Mouse (Mus musculus) hindbrain, embryonic 11.5 days (tissue): Measurements from ENCODE around the gene Lekr1. TPM values are rescaled to one million over a fixed set of nuclear protein-coding genes. Genes with fewer than 3 reads are reported as not detected.

Experiments
- ATAC-seq: fragments of 200-750 bp; cut with Nextera tagmentation; 2 replicates; pipeline ENCODE4 v1.8.0; 2017; ENCODE audit warnings: mild to moderate bottlenecking, moderate TSS enrichment, moderate library complexity; ENCODE audit not compliant: low FRiP score
- DNase-seq: peaks from one replicate; pipeline ENCODE4 v3.0.0-alpha.2; 2015; ENCODE audit warnings: low spot score
- H3K27ac ChIP-seq: fragments of 300-500 bp; sonication (generic); 2 replicates; pipeline ENCODE4 v1.5.1; 2014; ENCODE audit warnings: mild to moderate bottlenecking, low read depth, low read length
- H3K27me3 ChIP-seq: fragments of 300-500 bp; sonication (generic); 2 replicates; pipeline ENCODE4 v1.6.1; 2014; ENCODE audit warnings: mild to moderate bottlenecking, low read length, moderate library complexity, mixed read lengths; ENCODE audit not compliant: control insufficient read depth, insufficient read depth
- H3K36me3 ChIP-seq: fragments of 300-500 bp; sonication (generic); 2 replicates; pipeline ENCODE4 v1.6.1; 2014; ENCODE audit warnings: mild to moderate bottlenecking, low read length, moderate library complexity, mixed read lengths; ENCODE audit not compliant: control insufficient read depth, insufficient read depth
- H3K4me1 ChIP-seq: fragments of 300-500 bp; sonication (generic); replicated peaks from 2 replicates; pipeline ENCODE4 v1.6.1; 2014; ENCODE audit warnings: low read length, mixed read lengths; ENCODE audit not compliant: control insufficient read depth, insufficient read depth
- H3K4me2 ChIP-seq: fragments of 300-500 bp; sonication (generic); replicated peaks from 2 replicates; pipeline ENCODE4 v1.6.1; 2014; ENCODE audit warnings: mild to moderate bottlenecking, low read depth, low read length
- H3K4me3 ChIP-seq: fragments of 300-500 bp; sonication (generic); 2 replicates; pipeline ENCODE4 v1.5.1; 2014; ENCODE audit warnings: low read depth, low read length
- H3K9ac ChIP-seq: fragments of 300-500 bp; sonication (generic); 2 replicates; pipeline ENCODE4 v1.6.1; 2014; ENCODE audit warnings: low read depth, low read length
- H3K9me3 ChIP-seq: fragments of 300-500 bp; sonication (generic); 2 replicates; pipeline ENCODE4 v1.6.1; 2016; ENCODE audit warnings: low read length; ENCODE audit not compliant: control insufficient read depth
- WGBS: fragments of 180-500 bp; shearing (Covaris S2); extraction: QIAGEN DNeasy Blood & Tissue Kit; methylation state at CpG from one replicate; pipeline ENCODE4 v1.1.7; 2014; 5-methylcytosine and 5-hydroxymethylcytosine counted together
- polyA plus RNA-seq: library from polyadenylated mRNA; unstranded; fragments of >200 nt; fragmentation: Nextera tagmentation; extraction: Ambion mirVana; gene quantifications from 2 replicates; pipeline ENCODE4 v1.2.1, GENCODE M21; 2014

The Lekr1 gene
- polyA plus RNA-seq, 1 experiment from 2014 or later, result 7.6 TPM

GRCm38 (mm10) chr3:65629565-65630112 is 36.4 kb upstream of the Lekr1 start:
- no peak for DNase-seq
- H3K27ac ChIP-seq, result no peak overlapping the region
- no peak overlapping the region for H3K9ac ChIP-seq
- no peaks in the 10 kb centered on the region for H3K27me3 ChIP-seq
- no peak overlapping the region for H3K4me3 ChIP-seq
- WGBS, result 90% methylated on average over 9 of the region's 9 CpGs
- no peak for ATAC-seq
- no peaks in the 10 kb centered on the region for H3K4me1 ChIP-seq
- H3K4me2 ChIP-seq, result no peak overlapping the region
- H3K36me3 ChIP-seq, result no peaks in the 10 kb centered on the region
- no peaks in the 10 kb centered on the region for H3K9me3 ChIP-seq

- H3K27me3 ChIP-seq, result no peaks in the 10 kb centered on the region
- no peak overlapping the region for H3K9ac ChIP-seq
- H3K4me2 ChIP-seq, result no peak overlapping the region
- 71% methylated on average over 4 of the region's 4 CpGs for WGBS
- no peak overlapping the region for H3K27ac ChIP-seq
- H3K36me3 ChIP-seq, result no peaks in the 10 kb centered on the region
- H3K4me1 ChIP-seq, result no peaks in the 10 kb centered on the region
- ATAC-seq (no peak), DNase-seq (no peak)
- H3K9me3 ChIP-seq, result no peaks in the 10 kb centered on the region
- no peak overlapping the region for H3K4me3 ChIP-seq
Measured at GRCm38 (mm10) chr3:65633604-65634003, 32.4 kb upstream of the Lekr1 start.

GRCm38 (mm10) chr3:65635983-65636382 is 30.0 kb upstream of the Lekr1 start:
- Histone ChIP-seq H3K36me3 (no peaks in the 10 kb centered on the region), H3K4me2 (no peak overlapping the region), H3K27ac (no peak overlapping the region), H3K9me3 (no peaks in the 10 kb centered on the region), H3K4me3 (no peak overlapping the region), H3K4me1 (no peaks in the 10 kb centered on the region), H3K9ac (no peak overlapping the region), H3K27me3 (no peaks in the 10 kb centered on the region)
- DNase-seq (no peak), ATAC-seq (no peak)
- 63% methylated on average over 9 of the region's 9 CpGs for WGBS

GRCm38 (mm10) chr3:65637313-65637712 is 28.7 kb upstream of the Lekr1 start:
- H3K36me3 ChIP-seq, result no peaks in the 10 kb centered on the region
- no peaks in the 10 kb centered on the region for H3K27me3 ChIP-seq
- no peak overlapping the region for H3K4me2 ChIP-seq
- ATAC-seq, result no peak
- H3K4me1 ChIP-seq, result no peaks in the 10 kb centered on the region
- DNase-seq, result no peak
- no peak overlapping the region for H3K4me3 ChIP-seq
- no peak overlapping the region for H3K9ac ChIP-seq
- no peaks in the 10 kb centered on the region for H3K9me3 ChIP-seq
- WGBS, result 83% methylated on average over 7 of the region's 7 CpGs
- no peak overlapping the region for H3K27ac ChIP-seq

GRCm38 (mm10) chr3:65638896-65639295 is 27.1 kb upstream of the Lekr1 start:
- H3K9ac ChIP-seq, result no peak overlapping the region
- DNase-seq (no peak), ATAC-seq (no peak)
- H3K4me3 ChIP-seq, result no peak overlapping the region
- no peak overlapping the region for H3K27ac ChIP-seq
- H3K9me3 ChIP-seq, result no peaks in the 10 kb centered on the region
- 91% methylated on average over 11 of the region's 11 CpGs for WGBS
- H3K36me3 ChIP-seq, result no peaks in the 10 kb centered on the region
- no peaks in the 10 kb centered on the region for H3K4me1 ChIP-seq
- no peak overlapping the region for H3K4me2 ChIP-seq
- no peaks in the 10 kb centered on the region for H3K27me3 ChIP-seq

GRCm38 (mm10) chr3:65639454-65640014 is 26.5 kb upstream of the Lekr1 start:
- 75% methylated on average over 5 of the region's 5 CpGs for WGBS
- Histone ChIP-seq H3K4me2 (no peak overlapping the region), H3K4me1 (no peaks in the 10 kb centered on the region), H3K9me3 (no peaks in the 10 kb centered on the region), H3K36me3 (no peaks in the 10 kb centered on the region), H3K4me3 (no peak overlapping the region), H3K27ac (no peak overlapping the region), H3K9ac (no peak overlapping the region), H3K27me3 (no peaks in the 10 kb centered on the region)
- no peak for DNase-seq
- no peak for ATAC-seq

- DNase-seq, result no peak
Measured at GRCm38 (mm10) chr3:65642959-65643358, 23.1 kb upstream of the Lekr1 start.

GRCm38 (mm10) chr3:65643654-65644053 is 22.4 kb upstream of the Lekr1 start:
- ATAC-seq, result no peak
- no peaks in the 10 kb centered on the region for H3K36me3 ChIP-seq
- no peak overlapping the region for H3K4me3 ChIP-seq
- no peak overlapping the region for H3K4me2 ChIP-seq
- no peaks in the 10 kb centered on the region for H3K4me1 ChIP-seq
- no peaks in the 10 kb centered on the region for H3K9me3 ChIP-seq
- H3K9ac ChIP-seq, result no peak overlapping the region
- DNase-seq, result no peak
- H3K27ac ChIP-seq, result no peak overlapping the region
- 91% methylated on average over 1 of the region's 1 CpGs for WGBS
- H3K27me3 ChIP-seq, result no peaks in the 10 kb centered on the region

More at GRCm38 (mm10) chr3:65642959-65643358, 23.1 kb upstream of the Lekr1 start:
- 85% methylated on average over 2 of the region's 2 CpGs for WGBS
- Histone ChIP-seq H3K4me2 (no peak overlapping the region), H3K27me3 (no peaks in the 10 kb centered on the region), H3K9ac (no peak overlapping the region), H3K4me1 (no peaks in the 10 kb centered on the region), H3K4me3 (no peak overlapping the region), H3K9me3 (no peaks in the 10 kb centered on the region), H3K36me3 (no peaks in the 10 kb centered on the region), H3K27ac (no peak overlapping the region)
- ATAC-seq, result no peak

- H3K4me1 ChIP-seq, result 0 out of 2 replicates have a peak, but pooled peaks cover 2% of the 10 kb centered on the region
- H3K9me3 ChIP-seq, result no peaks in the 10 kb centered on the region
- no peaks in the 10 kb centered on the region for H3K27me3 ChIP-seq
- H3K27ac ChIP-seq, result no peak overlapping the region
- ATAC-seq (no peak), DNase-seq (no peak)
- WGBS, result 82% methylated on average over 8 of the region's 8 CpGs
- no peak overlapping the region for H3K4me3 ChIP-seq
- H3K36me3 ChIP-seq, result no peaks in the 10 kb centered on the region
- no peak overlapping the region for H3K9ac ChIP-seq
- no peak overlapping the region for H3K4me2 ChIP-seq
Measured at GRCm38 (mm10) chr3:65647592-65647991, 18.4 kb upstream of the Lekr1 start.
